ENCODE assay signal across 11 mouse cellular contexts in genomic region chr8:34622177-34623114, GRCm38 (mm10).
DNase-seq lines count a peak whose midpoint lies in the region; ATAC-seq and TF ChIP-seq lines count a peak whose summit lies in the region.
"Had no signal": no experiment of that assay in that cellular context is flagged by ENCODE, and none has a peak within 500 bp of the region (broad histone marks: within the 10 kb centered on the region; RNA-seq: fewer than 3 reads in every experiment).

No protein-coding gene starts in this region.

- no peak overlapping the region for H3K4me3 ChIP-seq in liver, adult 2 months (ENCODE audit: insufficient read depth, low read depth, low read length)
- no peak overlapping the region for H3K4me3 ChIP-seq in liver, embryonic 11.5 days (ENCODE audit: low read depth, low read length)
- 0 out of 2 replicates have a peak overlapping the region, but pooled peaks have one; percentile 6 for H3K4me3 ChIP-seq in intestine, postnatal 0 days (ENCODE audit: low read depth, low read length)
- H3K4me3 ChIP-seq in stomach, embryonic 15.5 days (replicated peaks): no peak overlapping the region
- H3K4me3 ChIP-seq: erythroblast, embryonic 14.5 days had no signal

- H3K27ac ChIP-seq in liver, adult 2 months (replicated peaks; ENCODE audit: insufficient read depth, low read depth, low read length): 0 out of 2 replicates have a peak overlapping the region, but pooled peaks have one; percentile 6
- no peak overlapping the region for H3K27ac ChIP-seq in liver, embryonic 11.5 days (ENCODE audit: low read depth, low read length)
- H3K27ac ChIP-seq in intestine, postnatal 0 days (ENCODE audit: low read depth, low read length): peak overlapping the region; percentile 24; the same call in 1 of the 2 replicates
- peak overlapping the region; percentile 60 for H3K27ac ChIP-seq in stomach, embryonic 15.5 days

- peak overlapping the region; percentile 41; the same call in 1 of the 2 replicates for H3K9ac ChIP-seq in liver, adult 2 months (ENCODE audit: low read depth, low read length)
- no peak overlapping the region for H3K9ac ChIP-seq in liver, embryonic 11.5 days (ENCODE audit: low read depth, low read length)
- no peak overlapping the region for H3K9ac ChIP-seq in intestine, postnatal 0 days (ENCODE audit: low read depth, low read length)
- H3K9ac ChIP-seq in stomach, embryonic 15.5 days: no peak overlapping the region

- H3K4me1 ChIP-seq in liver, adult 2 months (ENCODE audit: control insufficient read depth, insufficient read depth, low read length): peaks cover 4% of the 10 kb centered on the region
- H3K4me1 ChIP-seq in liver, embryonic 11.5 days (replicated peaks; ENCODE audit: control insufficient read depth, insufficient read depth, low read length): no peaks in the 10 kb centered on the region
- H3K4me1 ChIP-seq in intestine, postnatal 0 days (replicated peaks; ENCODE audit: control insufficient read depth, insufficient read depth, low read length): 0 out of 2 replicates have a peak, but pooled peaks cover 4% of the 10 kb centered on the region
- H3K4me1 ChIP-seq in stomach, embryonic 15.5 days: no peaks in the 10 kb centered on the region; the same call in 1 of the 2 replicates

- 27% methylated on average over 25 of the region's 25 CpGs for WGBS in liver, adult 2 months
- WGBS in liver, embryonic 11.5 days: 69% methylated on average over 25 of the region's 25 CpGs
- 31% methylated on average over 25 of the region's 25 CpGs for WGBS in intestine, postnatal 0 days
- WGBS in stomach, embryonic 15.5 days: 59% methylated on average over 25 of the region's 25 CpGs

- ATAC-seq in liver, embryonic 11.5 days (replicated peaks; ENCODE audit: low FRiP score): no peak
- peak; percentile 98 for ATAC-seq in intestine, postnatal 0 days
- ATAC-seq in stomach, embryonic 15.5 days (ENCODE audit: insufficient read depth, low FRiP score, low read depth): peak; percentile 89
- ATAC-seq in erythroblast, adult 5-6 weeks (replicated peaks; ENCODE audit: low FRiP score, poor library complexity, severe bottlenecking): no peak
- ATAC-seq in megakaryocyte-erythroid progenitor cell, adult 5-6 weeks (replicated peaks; ENCODE audit: low FRiP score, low TSS enrichment, poor library complexity, severe bottlenecking): no peak
- ATAC-seq: midbrain, embryonic 16.5 days had no signal

- no peak overlapping the region for H3K4me2 ChIP-seq in liver, embryonic 11.5 days
- H3K4me2 ChIP-seq in intestine, postnatal 0 days (replicated peaks; ENCODE audit: low read depth): peak overlapping the region; percentile 54
- peak overlapping the region; percentile 33 for H3K4me2 ChIP-seq in stomach, embryonic 15.5 days

- no peaks in the 10 kb centered on the region for H3K27me3 ChIP-seq in liver, adult 2 months (ENCODE audit: control insufficient read depth, insufficient read depth, low read length)
- H3K27me3 ChIP-seq in liver, embryonic 11.5 days (replicated peaks; ENCODE audit: control insufficient read depth, insufficient read depth, low read length): no peaks in the 10 kb centered on the region
- H3K27me3 ChIP-seq in intestine, postnatal 0 days (replicated peaks; ENCODE audit: control insufficient read depth, insufficient read depth, low read length): no peaks in the 10 kb centered on the region
- no peaks in the 10 kb centered on the region for H3K27me3 ChIP-seq in stomach, embryonic 15.5 days (replicated peaks)

- H3K9me3 ChIP-seq in liver, embryonic 11.5 days (ENCODE audit: control insufficient read depth, low read length): no peaks in the 10 kb centered on the region
- no peaks in the 10 kb centered on the region for H3K9me3 ChIP-seq in intestine, postnatal 0 days (ENCODE audit: control insufficient read depth)
- H3K9me3 ChIP-seq in stomach, embryonic 15.5 days: no peaks in the 10 kb centered on the region

- peak; percentile 64 for DNase-seq in liver, adult 2 months (ENCODE audit: extremely low read depth, low read depth, low spot score)
- no peak for DNase-seq in liver, embryonic 11.5 days (ENCODE audit: low spot score)
- peak; percentile 24 to 67 for DNase-seq in adrenal gland, adult (ENCODE audit: inconsistent age in 2 of 2, low spot score in 1 of 2)
- no peak for DNase-seq in c-Kit-positive CD71-positive TER-119-positive erythroid progenitor cells, embryonic 14.5 days (ENCODE audit: low spot score)
- DNase-seq: kidney, postnatal 25 days had no signal

- H3K36me3 ChIP-seq in liver, adult 2 months (ENCODE audit: control insufficient read depth, insufficient read depth, low read length): no peaks in the 10 kb centered on the region
- no peaks in the 10 kb centered on the region for H3K36me3 ChIP-seq in liver, embryonic 11.5 days (ENCODE audit: control insufficient read depth, insufficient read depth, low read length)
- H3K36me3 ChIP-seq in intestine, postnatal 0 days (ENCODE audit: control insufficient read depth, insufficient read depth): no peaks in the 10 kb centered on the region
- H3K36me3 ChIP-seq in stomach, embryonic 15.5 days: no peaks in the 10 kb centered on the region

- H3K79me2 ChIP-seq in liver, adult 2 months (ENCODE audit: control insufficient read depth, insufficient read depth, low read length): no peaks in the 10 kb centered on the region

- no peak for TF ChIP-seq CTCF in liver, adult 2 months (IDR thresholded peaks at IDR 0.05; ENCODE audit: low read depth, low read length)
- TF ChIP-seq CTCF in intestine, postnatal 0 days (IDR thresholded peaks at IDR 0.05; ENCODE audit: low read depth): no peak

- TF ChIP-seq POLR2A in liver, adult 2 months (IDR thresholded peaks at IDR 0.05; ENCODE audit: extremely low read depth, insufficient read depth, low read length): no peak

Comparison
In these comparisons a context has a peak if more than half of its experiments do, and no peak if none do; other contexts are left out.
1. DNase-seq: peak in liver, adult 2 months (single experiment) and adrenal gland, adult (2 of 2); none in liver, embryonic 11.5 days (single experiment) and c-Kit-positive CD71-positive TER-119-positive erythroid progenitor cells, embryonic 14.5 days (single experiment).
2. ATAC-seq: peak in intestine, postnatal 0 days (single experiment) and stomach, embryonic 15.5 days (single experiment); none in liver, embryonic 11.5 days (single experiment), erythroblast, adult 5-6 weeks (single experiment) and megakaryocyte-erythroid progenitor cell, adult 5-6 weeks (single experiment).